Mouse (Mus musculus): ENCODE measurements around the gene Pla2g15.
"Not testable (repeated sequence)": the region's sequence is repeated elsewhere in the genome, so short reads cannot be mapped to it uniquely, and the experiment has no call there.

Gene Pla2g15

GRCm38 (mm10) chr8:106169934-106170480, 19.8 kb downstream of the Pla2g15 start:
- DNase-seq = peak in 1 of 2 experiments; percentile 2

- no peak for DNase-seq
Measured at GRCm38 (mm10) chr8:106173566-106173965, 23.4 kb downstream of the Pla2g15 start.

DNA sequence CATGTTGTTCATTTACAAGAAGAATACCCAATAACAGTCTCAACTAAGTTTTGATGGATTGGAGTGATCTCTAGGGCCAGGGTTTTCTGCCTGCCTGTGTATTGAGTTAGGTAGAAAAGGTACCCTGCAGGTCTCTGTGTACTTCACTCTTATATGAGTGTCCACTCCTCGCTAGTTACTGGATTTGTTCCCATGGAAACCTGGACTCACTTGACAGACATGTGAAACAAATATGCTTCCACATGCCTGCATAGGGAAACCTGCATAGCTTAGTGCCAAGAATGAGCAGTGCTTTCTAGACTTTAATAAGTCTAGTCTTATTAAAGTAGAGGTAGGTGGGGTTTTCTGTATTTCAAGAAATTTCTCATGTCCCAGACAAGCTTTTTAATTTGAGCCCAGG, 26.7 kb downstream of the Pla2g15 start:
- peak in 1 of 2 experiments; percentile 3 for DNase-seq

DNA sequence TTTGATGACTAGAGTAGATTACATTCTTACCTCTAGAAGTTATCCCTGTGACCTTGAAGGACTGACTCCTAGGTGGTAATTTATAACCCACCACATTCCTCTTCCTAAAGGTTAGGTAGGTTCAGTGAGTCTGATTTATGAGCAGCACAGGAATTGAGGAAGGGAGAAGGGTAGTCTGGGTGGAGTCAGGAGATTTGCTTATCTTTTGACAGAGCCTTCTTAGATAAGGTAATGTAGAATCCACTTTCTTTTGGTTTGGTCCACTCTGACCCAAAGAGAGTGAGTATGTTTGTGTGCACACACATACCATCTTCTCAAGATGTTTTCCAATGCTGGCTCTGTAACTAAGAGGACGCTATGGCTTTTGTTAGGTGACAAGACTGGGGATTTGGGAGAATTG, 27.4 kb downstream of the Pla2g15 start:
- no peak for DNase-seq

DNA sequence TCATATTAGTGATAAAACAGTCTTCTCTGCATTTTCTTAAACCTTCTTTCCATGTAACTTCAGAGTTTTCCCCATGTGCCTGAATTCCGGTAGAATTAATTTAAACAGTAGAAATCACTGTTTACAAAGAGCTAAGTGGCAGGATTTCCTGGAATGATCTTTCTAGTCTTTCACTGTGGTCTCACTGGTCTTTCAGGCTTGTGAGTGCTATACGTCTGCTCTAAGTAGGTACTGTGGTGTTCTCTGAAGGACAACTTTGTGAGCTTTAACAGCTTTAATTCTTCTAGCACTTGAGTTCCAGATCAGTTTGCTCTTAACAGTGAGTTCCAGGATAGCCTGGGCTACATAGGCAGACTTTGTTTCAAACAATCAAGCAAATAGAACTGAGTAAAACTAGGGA, 28.2 kb downstream of the Pla2g15 start:
- DNase-seq = no peak

- DNase-seq = peak in 1 of 2 experiments; percentile 29
Measured at GRCm38 (mm10) chr8:106185628-106186270, 35.5 kb downstream of the Pla2g15 start.

GRCm38 (mm10) chr8:106186394-106186793, 36.2 kb downstream of the Pla2g15 start:
- no peak for DNase-seq

GRCm38 (mm10) chr8:106189162-106189561, 39.0 kb downstream of the Pla2g15 start:
- DNase-seq = no peak

GRCm38 (mm10) chr8:106191639-106192038, 41.4 kb downstream of the Pla2g15 start:
- no peak for DNase-seq

- DNase-seq = no peak
Measured at GRCm38 (mm10) chr8:106193162-106193561, 43.0 kb downstream of the Pla2g15 start.

DNA sequence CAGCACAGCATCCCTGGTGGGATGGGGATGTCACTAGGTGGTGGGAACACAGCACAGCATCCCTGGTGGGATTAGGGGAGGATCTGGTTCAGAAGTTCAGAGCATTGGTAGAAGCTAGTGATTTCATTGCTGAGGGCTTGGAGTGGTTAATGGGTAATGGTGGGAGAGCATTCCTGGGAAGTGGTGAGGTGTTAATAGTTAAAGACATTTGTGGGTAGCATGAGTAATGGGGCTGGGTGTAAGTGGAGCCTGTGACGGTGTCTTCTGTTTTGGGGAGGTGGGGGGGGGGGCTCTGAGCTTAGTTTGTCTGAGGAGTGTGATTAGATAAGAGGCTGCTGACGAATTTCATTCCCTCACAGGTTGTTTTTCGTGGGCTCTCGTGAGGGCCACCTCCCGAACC, 43.9 kb downstream of the Pla2g15 start:
- DNase-seq = no peak

DNA sequence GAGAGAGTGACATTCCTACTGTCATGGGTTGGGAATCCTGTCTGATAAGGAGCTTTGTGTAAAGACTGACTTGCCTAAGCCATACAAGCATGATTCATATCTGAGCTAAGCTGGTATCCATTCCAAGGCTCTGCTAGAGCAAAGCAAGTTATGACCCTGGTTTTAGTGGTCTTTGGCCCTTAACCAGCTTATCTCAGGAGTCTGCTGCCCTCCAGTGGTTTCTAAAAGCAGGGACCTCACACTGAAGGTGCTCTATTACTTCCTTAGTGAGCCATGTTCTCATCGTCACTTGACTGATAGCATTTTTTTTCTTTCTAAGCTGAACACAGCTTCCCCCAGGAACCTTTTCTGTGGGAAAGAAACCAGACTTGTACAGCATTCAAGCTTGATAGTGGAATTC, 48.5 kb downstream of the Pla2g15 start:
- peak in 1 of 2 experiments; percentile 66 for DNase-seq

- DNase-seq = not testable (repeated sequence)
Measured at GRCm38 (mm10) chr8:106199596-106199995, 49.4 kb downstream of the Pla2g15 start.

- DNase-seq = peak in 1 of 2 experiments; percentile 8
Measured at GRCm38 (mm10) chr8:106210035-106210731, 60.0 kb downstream of the Pla2g15 start.

DNA sequence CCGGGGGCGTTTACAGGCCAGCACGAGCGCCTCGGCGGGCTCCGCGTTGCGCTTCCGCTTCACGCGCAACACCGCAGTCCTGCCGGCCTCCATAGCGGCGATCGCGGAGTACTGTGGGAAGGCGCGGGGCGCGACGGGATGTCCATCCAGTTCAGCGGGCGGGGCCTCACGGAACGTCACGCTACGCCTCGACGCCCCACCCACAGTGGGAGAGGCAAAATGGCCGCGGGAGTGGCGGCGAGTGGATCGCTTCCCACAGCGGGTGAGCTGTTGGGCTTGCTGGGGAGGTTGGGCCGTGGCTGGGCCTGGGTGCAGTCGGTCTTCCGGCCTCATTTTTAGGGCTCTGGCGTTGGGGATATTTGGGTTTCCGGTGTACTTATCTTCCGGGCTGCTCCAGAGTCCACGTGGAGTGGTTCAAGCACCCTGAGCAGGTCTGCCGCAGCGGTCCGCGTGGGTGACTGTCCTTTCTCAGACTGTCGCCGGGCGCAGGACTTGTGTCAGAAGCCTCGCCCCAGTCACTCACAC, 60.7 kb downstream of the Pla2g15 start, which contains the start of the genes Slc7a6os and Prmt7:
Gene Slc7a6os (minus strand): TSS at position 115 of the 525 bp plus-strand sequence.
Gene Prmt7 (plus strand): TSS at position 116 of the 525 bp plus-strand sequence.
- peak; percentile 96 to 97 for DNase-seq

DNA sequence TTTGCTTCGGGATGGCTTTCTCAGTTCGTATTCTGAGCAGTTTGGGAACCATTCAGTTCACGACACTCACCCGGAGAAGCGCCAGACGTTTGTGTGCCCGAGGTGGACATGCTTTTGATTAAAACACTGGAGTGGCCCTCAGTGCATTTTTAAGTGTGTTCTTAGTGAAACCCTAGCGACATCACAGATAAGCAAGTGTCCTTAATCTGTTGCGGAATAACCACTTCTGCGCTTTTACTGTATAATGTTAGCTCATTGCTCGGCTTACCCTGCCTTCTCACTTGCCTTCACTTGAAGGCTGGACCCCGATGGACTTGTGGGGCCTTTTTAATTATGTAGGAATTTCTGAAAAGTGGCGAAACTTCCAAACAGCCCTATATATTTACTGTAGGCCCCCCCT, 61.2 kb downstream of the Pla2g15 start:
- DNase-seq = no peak

DNA sequence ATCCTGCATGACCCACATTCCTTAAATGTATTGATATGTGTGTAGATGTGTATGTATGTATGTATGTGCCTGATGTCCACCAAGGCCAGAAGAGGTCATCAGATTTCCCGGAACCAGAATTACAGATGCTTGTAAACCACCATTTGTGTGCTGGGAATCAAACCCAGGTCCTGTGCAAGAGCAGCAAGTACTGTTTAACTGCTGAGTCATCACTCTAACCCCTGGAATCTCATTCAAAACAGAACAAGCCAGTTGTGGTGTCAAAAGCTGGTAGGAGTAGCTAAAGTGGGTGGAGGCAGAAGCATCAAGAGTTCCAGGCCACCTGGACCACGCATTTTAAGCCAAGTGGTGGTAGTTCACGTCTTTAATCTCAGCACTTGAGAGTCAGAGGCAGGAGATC, 63.8 kb downstream of the Pla2g15 start:
- no peak for DNase-seq

All from lung, postnatal 4 days (tissue).